Mouse (Mus musculus) olfactory bulb, adult 2 months (tissue): ENCODE data around the gene Lrg1.

Experiments used
- CTCF ChIP-seq: fragments of 200-500 bp; IDR thresholded peaks from 2 replicates; pipeline ENCODE4 v1.5.1; 2012; ENCODE audit warnings: low read depth, mild to moderate bottlenecking, low read length, moderate library complexity; ENCODE audit not compliant: insufficient read depth
- POLR2A ChIP-seq: fragments of 200-500 bp; IDR thresholded peaks from 2 replicates; pipeline ENCODE4 v1.6.1; 2012; ENCODE audit warnings: mild to moderate bottlenecking, low read depth, low read length, moderate library complexity; ENCODE audit not compliant: insufficient read depth

DNA sequence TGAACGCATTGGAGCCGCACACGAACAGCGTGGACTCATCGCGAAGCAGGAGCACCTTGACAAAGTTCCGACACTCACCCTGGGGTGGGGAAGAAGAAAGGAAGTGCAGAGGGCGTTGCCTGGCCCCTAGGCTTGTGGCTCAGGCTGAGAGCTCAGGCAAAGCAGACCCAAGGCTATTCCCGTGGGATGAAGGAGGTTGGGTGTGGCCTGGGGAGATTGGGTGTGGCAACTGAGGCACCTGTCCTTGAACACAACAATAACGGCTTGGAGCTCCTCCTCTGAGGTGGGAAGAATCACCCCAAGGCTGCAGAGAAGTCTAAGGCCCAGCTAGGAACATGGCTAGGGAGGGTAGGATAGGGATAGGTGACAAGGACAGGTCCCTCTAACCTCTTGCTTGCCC is 9.3 kb upstream of the Lrg1 start:
- TF ChIP-seq CTCF: no peak
- no peak for TF ChIP-seq POLR2A
